Mouse (Mus musculus) thymus, adult 2 months (tissue): ENCODE measurements around the gene Olfr551. TPM values are rescaled to one million over a fixed set of nuclear protein-coding genes. Genes with fewer than 3 reads are reported as not detected.

Experiments used
- DNase-seq: peaks from one replicate; pipeline ENCODE4 v3.0.0; 2021
- H3K27ac ChIP-seq: fragments of 200-500 bp; 2 replicates; pipeline ENCODE4 v1.5.1; 2012; ENCODE audit warnings: low read length, control low read depth; ENCODE audit not compliant: control insufficient read depth, insufficient read depth
- H3K27me3 ChIP-seq: fragments of 200-500 bp; 2 replicates; pipeline ENCODE4 v1.6.1; 2012; ENCODE audit warnings: mild to moderate bottlenecking, low read length, moderate library complexity, mixed read lengths; ENCODE audit not compliant: control insufficient read depth, insufficient read depth
- H3K36me3 ChIP-seq: fragments of 200-500 bp; 2 replicates; pipeline ENCODE4 v1.6.1; 2012; ENCODE audit warnings: mild to moderate bottlenecking, low read length, moderate library complexity; ENCODE audit not compliant: control insufficient read depth, insufficient read depth
- H3K4me1 ChIP-seq: fragments of 200-500 bp; replicated peaks from 2 replicates; pipeline ENCODE4 v1.6.1; 2012; ENCODE audit warnings: low read length; ENCODE audit not compliant: control insufficient read depth, insufficient read depth
- H3K4me3 ChIP-seq: fragments of 200-500 bp; 2 replicates; pipeline ENCODE4 v1.5.1; 2012; ENCODE audit warnings: mild to moderate bottlenecking, low read length, control low read depth, moderate library complexity; ENCODE audit not compliant: control insufficient read depth, insufficient read depth
- CTCF ChIP-seq: fragments of 200-500 bp; IDR thresholded peaks from 2 replicates; pipeline ENCODE4 v1.5.1; 2012; ENCODE audit warnings: mild to moderate bottlenecking, control low read depth, low read length, moderate library complexity, borderline replicate concordance; ENCODE audit not compliant: control insufficient read depth, poor library complexity, insufficient read depth; ENCODE audit errors: extremely low read depth
- POLR2A ChIP-seq: fragments of 200-500 bp; IDR thresholded peaks from 2 replicates; pipeline ENCODE4 v1.6.1; 2012; ENCODE audit warnings: mild to moderate bottlenecking, low read length, control low read depth, moderate library complexity; ENCODE audit not compliant: control insufficient read depth, poor library complexity, insufficient read depth; ENCODE audit errors: extremely low read depth
- WGBS: fragments of 180-500 bp; shearing (Covaris S2); methylation state at CpG from one replicate; pipeline ENCODE4 v1.1.7; 2018; 5-methylcytosine and 5-hydroxymethylcytosine counted together
- polyA plus RNA-seq: library from polyadenylated mRNA; depleted of rRNA; stranded (reverse); fragments of >200 nt; gene quantifications from 2 replicates; pipeline ENCODE4 v1.2.3, GENCODE M21; 2012

Gene Olfr551
- polyA plus RNA-seq, 1 experiment = not detected

DNA sequence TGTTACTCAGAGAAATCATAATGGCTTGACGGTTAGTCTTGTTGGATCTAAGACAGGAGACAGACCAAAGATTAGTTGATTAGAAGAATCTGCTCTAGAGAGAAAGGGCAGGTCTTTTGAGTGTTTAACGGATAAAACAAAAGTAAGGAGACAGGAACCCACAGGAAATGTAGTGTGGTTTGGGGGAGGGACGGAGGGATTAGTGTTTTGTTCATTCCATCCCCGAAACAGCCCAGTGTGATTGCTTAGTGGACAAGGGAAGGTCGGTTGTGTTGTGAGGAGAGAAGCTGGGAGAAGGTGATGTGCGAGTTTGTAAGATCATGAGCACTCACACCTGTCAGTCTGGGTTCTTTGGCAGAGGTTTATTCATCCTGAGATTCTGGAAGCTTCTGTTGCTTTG, 15.7 kb downstream of the Olfr551 start:
- TF ChIP-seq CTCF (no peak), POLR2A (no peak)
- Histone ChIP-seq H3K27ac (no peak overlapping the region), H3K27me3 (no peaks in the 10 kb centered on the region), H3K4me3 (no peak overlapping the region), H3K4me1 (0 out of 2 replicates have a peak, but pooled peaks cover 2% of the 10 kb centered on the region), H3K36me3 (no peaks in the 10 kb centered on the region)
- 6% methylated on average over 6 of the region's 6 CpGs for WGBS
- no peak for DNase-seq

GRCm38 (mm10) chr7:102573174-102573830, 18.4 kb downstream of the Olfr551 start:
- Histone ChIP-seq H3K4me3 (no peak overlapping the region), H3K36me3 (no peaks in the 10 kb centered on the region), H3K27me3 (no peaks in the 10 kb centered on the region), H3K4me1 (0 out of 2 replicates have a peak, but pooled peaks cover 2% of the 10 kb centered on the region), H3K27ac (no peak overlapping the region)
- 96% methylated on average over 3 of the region's 3 CpGs for WGBS
- DNase-seq = no peak
- TF ChIP-seq CTCF (no peak), POLR2A (no peak)

GRCm38 (mm10) chr7:102571142-102571541, 20.5 kb downstream of the Olfr551 start, which contains the start of gene Olfr550:
Gene Olfr550 (plus strand): TSS chr7:102571442.
- no peaks in the 10 kb centered on the region for H3K27me3 ChIP-seq
- 0 out of 2 replicates have a peak, but pooled peaks cover 2% of the 10 kb centered on the region for H3K4me1 ChIP-seq
- no peak for TF ChIP-seq CTCF
- no peak for TF ChIP-seq POLR2A
- H3K4me3 ChIP-seq = no peak within 1 kb of the TSS
- no peak within 1 kb of the TSS for H3K27ac ChIP-seq
- H3K36me3 ChIP-seq = no peaks in the 10 kb centered on the region
- 98% methylated on average over 8 of the region's 8 CpGs for WGBS
- no peak for DNase-seq

- Histone ChIP-seq H3K27ac (no peak overlapping the region), H3K36me3 (peaks cover 17% of the 10 kb centered on the region), H3K4me3 (no peak overlapping the region), H3K4me1 (peaks cover 6% of the 10 kb centered on the region), H3K27me3 (no peaks in the 10 kb centered on the region)
- DNase-seq = no peak
- TF ChIP-seq POLR2A (no peak), CTCF (no peak)
- 60% methylated on average over 4 of the region's 4 CpGs for WGBS
Measured at GRCm38 (mm10) chr7:102566219-102566618, 25.5 kb downstream of the Olfr551 start.

- peaks cover 6% of the 10 kb centered on the region for H3K4me1 ChIP-seq
- TF ChIP-seq POLR2A (0 out of 2 replicates have a peak, but pooled peaks have one; percentile 44), CTCF (no peak)
- H3K27me3 ChIP-seq = no peaks in the 10 kb centered on the region
- peak within 1 kb of the TSS; percentile 73 for H3K4me3 ChIP-seq
- 6% methylated on average over 10 of the region's 10 CpGs for WGBS
- peak; percentile 89 for DNase-seq
- peaks cover 20% of the 10 kb centered on the region for H3K36me3 ChIP-seq
- peak within 1 kb of the TSS; percentile 71 for H3K27ac ChIP-seq
Measured at GRCm38 (mm10) chr7:102564999-102565997, 26.4 kb downstream of the Olfr551 start, which contains the start of gene Trim21. Gene Trim21 (minus strand): TSS chr7:102565486.

DNA sequence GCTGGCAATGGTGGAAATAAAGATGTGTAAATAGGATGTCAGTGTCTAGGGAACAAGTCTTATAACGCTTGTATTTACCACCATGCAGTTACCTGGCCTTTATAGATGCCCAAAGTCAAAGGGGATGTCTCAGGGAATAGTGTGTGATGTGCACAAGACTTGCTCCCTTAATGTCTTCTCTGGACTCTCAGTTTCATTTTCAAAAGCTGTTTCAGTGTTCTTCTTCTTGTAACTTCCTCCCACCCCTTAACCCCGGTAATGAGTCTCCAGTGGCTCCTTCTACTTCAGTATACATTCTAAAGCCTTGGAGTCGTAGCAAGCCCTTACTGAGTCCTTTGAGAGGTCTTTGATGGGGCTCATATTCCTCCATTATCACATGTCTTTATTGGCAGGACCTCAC, 38.4 kb downstream of the Olfr551 start:
- H3K36me3 ChIP-seq = peaks cover 3% of the 10 kb centered on the region; the same call in 1 of the 2 replicates
- H3K4me3 ChIP-seq = no peak overlapping the region
- WGBS = 48% methylated on average over 3 of the region's 3 CpGs
- no peak for DNase-seq
- no peak for TF ChIP-seq CTCF
- TF ChIP-seq POLR2A = no peak
- H3K4me1 ChIP-seq = no peaks in the 10 kb centered on the region
- H3K27ac ChIP-seq = no peak overlapping the region
- H3K27me3 ChIP-seq = no peaks in the 10 kb centered on the region
